Comparison of ENCODE assay signal across 16 mouse cellular contexts in the genomic region with DNA sequence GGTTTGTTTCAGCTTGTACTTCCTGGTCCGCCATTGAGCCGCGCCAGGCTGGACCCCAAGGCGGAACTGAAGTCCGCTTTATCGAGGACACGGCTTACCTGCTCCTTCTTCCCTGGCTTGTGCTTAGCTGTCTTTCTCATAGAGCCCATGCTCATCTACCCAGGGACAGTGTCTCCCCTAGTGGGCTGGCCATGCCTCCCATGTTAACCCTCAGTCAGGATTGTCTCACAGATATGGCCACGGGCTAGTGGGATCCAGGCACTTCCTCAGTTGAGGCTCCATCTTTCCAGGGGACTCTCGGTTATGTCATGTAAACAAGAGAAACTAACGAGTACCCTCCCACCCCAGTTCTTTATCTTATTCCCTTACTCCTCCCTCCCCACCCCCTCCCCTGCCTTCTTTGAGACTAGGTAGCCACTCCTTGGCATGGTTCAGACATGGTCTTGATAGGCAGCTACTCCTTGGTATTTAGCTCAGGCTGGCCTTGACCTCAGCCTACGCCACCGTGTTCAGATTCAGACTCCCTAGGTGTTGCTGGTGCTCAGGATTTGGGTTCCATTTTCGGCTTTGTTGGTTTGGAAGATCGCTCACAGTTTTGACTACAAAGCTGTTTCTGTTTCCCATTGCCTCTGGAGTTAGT. TPM values are rescaled to one million over a fixed set of nuclear protein-coding genes. Genes with fewer than 3 reads are reported as not detected.
DNase-seq lines count a peak whose midpoint lies in the region; ATAC-seq and TF ChIP-seq lines count a peak whose summit lies in the region.
"Had no signal": no experiment of that assay in that cellular context is flagged by ENCODE, and none has a peak within 500 bp of the region (broad histone marks: within the 10 kb centered on the region; RNA-seq: fewer than 3 reads in every experiment).

No protein-coding gene starts in this region.

- no peak for TF ChIP-seq EP300 in liver, embryonic 14.5 days (IDR thresholded peaks at IDR 0.05; ENCODE audit: low read depth)

- H3K4me1 ChIP-seq in heart, embryonic 12.5 days (replicated peaks), result peaks cover 25% of the 10 kb centered on the region
- peaks cover 45 to 47% of the 10 kb centered on the region in 2 experiments for H3K4me1 ChIP-seq in liver, embryonic 14.5 days (replicated peaks; ENCODE audit: control insufficient read depth in 2 of 2, insufficient read depth in 2 of 2, low read length in 1 of 2)
- H3K4me1 ChIP-seq in kidney, adult 2 months (ENCODE audit: control insufficient read depth, insufficient read depth, low read length), result no peaks in the 10 kb centered on the region
- H3K4me1 ChIP-seq: limb, embryonic 10.5 days; midbrain, embryonic 13.5 days had no signal

- peak; percentile 59; the same call in 1 of the 2 replicates for ATAC-seq in heart, embryonic 12.5 days (ENCODE audit: insufficient number of reproducible peaks, low FRiP score)
- peak; percentile 11; the same call in 1 of the 2 replicates for ATAC-seq in common myeloid progenitor, adult 5-6 weeks (replicated peaks; ENCODE audit: low read depth, poor library complexity, severe bottlenecking)
- peak; percentile 78 for ATAC-seq in liver, embryonic 14.5 days (ENCODE audit: insufficient read depth)
- ATAC-seq: midbrain, embryonic 13.5 days had no signal

- H3K9ac ChIP-seq in heart, embryonic 12.5 days, result no peak overlapping the region
- peak overlapping the region; percentile 27 for H3K9ac ChIP-seq in liver, embryonic 14.5 days (replicated peaks)
- H3K9ac ChIP-seq: midbrain, embryonic 13.5 days had no signal

- no peak overlapping the region for H3K4me3 ChIP-seq in heart, embryonic 12.5 days
- H3K4me3 ChIP-seq in liver, embryonic 14.5 days (ENCODE audit: insufficient read depth in 1 of 2, low read depth in 2 of 2, low read length in 2 of 2), result peak overlapping the region; percentile 30 to 54
- no peak overlapping the region for H3K4me3 ChIP-seq in kidney, adult 2 months (ENCODE audit: insufficient read depth, low read depth, low read length)
- H3K4me3 ChIP-seq: limb, embryonic 10.5 days; midbrain, embryonic 13.5 days had no signal

- intact Hi-C loops in heart, postnatal 10 days (cut with DNase I), result no loop called here
- intact Hi-C loops in gastrocnemius, postnatal 36 days (cut with DNase I), result no loop called here

- TF ChIP-seq POLR2A in kidney, adult 2 months (IDR thresholded peaks at IDR 0.05; ENCODE audit: low read depth, low read length), result no peak

- WGBS in heart, embryonic 12.5 days, result 86% methylated on average over 14 of the region's 14 CpGs
- WGBS in liver, embryonic 14.5 days (ENCODE audit: insufficient replicate concordance), result 58% methylated on average over 14 of the region's 14 CpGs
- 94% methylated on average over 14 of the region's 14 CpGs for WGBS in kidney, adult 2 months

- H3K9me3 ChIP-seq in heart, embryonic 12.5 days (replicated peaks), result no peaks in the 10 kb centered on the region
- no peaks in the 10 kb centered on the region for H3K9me3 ChIP-seq in liver, embryonic 14.5 days (ENCODE audit: control insufficient read depth, low read length)
- H3K9me3 ChIP-seq: limb, embryonic 10.5 days; midbrain, embryonic 13.5 days had no signal

- 0 out of 2 replicates have a peak overlapping the region, but pooled peaks have one; percentile 29 for H3K4me2 ChIP-seq in heart, embryonic 12.5 days
- peak overlapping the region; percentile 66 for H3K4me2 ChIP-seq in liver, embryonic 14.5 days (ENCODE audit: low read depth)
- H3K4me2 ChIP-seq: midbrain, embryonic 13.5 days had no signal

- H3K27me3 ChIP-seq in heart, embryonic 12.5 days (replicated peaks), result no peaks in the 10 kb centered on the region
- H3K27me3 ChIP-seq in liver, embryonic 14.5 days (ENCODE audit: control insufficient read depth, insufficient read depth, low read length), result no peaks in the 10 kb centered on the region
- no peaks in the 10 kb centered on the region for H3K27me3 ChIP-seq in kidney, adult 2 months (replicated peaks; ENCODE audit: control insufficient read depth, insufficient read depth, low read length)
- H3K27me3 ChIP-seq: midbrain, embryonic 13.5 days had no signal

- peak; percentile 50 for TF ChIP-seq CTCF in liver, embryonic 14.5 days (IDR thresholded peaks at IDR 0.05; ENCODE audit: low read depth)
- TF ChIP-seq CTCF in kidney, adult 2 months (conservative IDR thresholded peaks at IDR 0.05; ENCODE audit: insufficient read depth, insufficient read length, low read depth, low read length), result no peak

- peaks cover 66% of the 10 kb centered on the region for H3K36me3 ChIP-seq in heart, embryonic 12.5 days
- peaks cover 84% of the 10 kb centered on the region for H3K36me3 ChIP-seq in liver, embryonic 14.5 days (replicated peaks; ENCODE audit: control insufficient read depth, insufficient read depth, low read depth)
- peaks cover 1% of the 10 kb centered on the region for H3K36me3 ChIP-seq in kidney, adult 2 months (ENCODE audit: control insufficient read depth, insufficient read depth, low read length)

- no peak overlapping the region; the same call in 1 of the 2 replicates for H3K27ac ChIP-seq in heart, embryonic 12.5 days (ENCODE audit: poor library complexity, severe bottlenecking)
- H3K27ac ChIP-seq in liver, embryonic 14.5 days, result peak overlapping the region; percentile 96
- no peak overlapping the region for H3K27ac ChIP-seq in kidney, adult 2 months (ENCODE audit: insufficient read depth, low read depth, low read length)
- H3K27ac ChIP-seq: limb, embryonic 10.5 days; midbrain, embryonic 13.5 days had no signal

- DNase-seq in heart, postnatal 10 days, result no peak
- DNase-seq in A20 (ENCODE audit: low read depth, low spot score), result peak; percentile 31
- DNase-seq in liver, embryonic 14.5 days (ENCODE audit: low read depth in 3 of 3, low spot score in 3 of 3), result no peak
- no peak for DNase-seq in kidney, adult 2 months
- DNase-seq in adrenal gland, postnatal 14 days, result no peak
- no peak for DNase-seq in gastrocnemius, postnatal 36 days
- DNase-seq: cerebellum, adult 9-11 months; heart, postnatal 36 days; kidney, postnatal 25 days; layer of hippocampus, postnatal 36 days; lung, postnatal 14 days; right cerebral cortex, postnatal 25 days had no signal

RNA-seq across cellular contexts. Expression of a gene that starts 9.9 kb away (rescaled TPM):
- 70.6 and 71.8 TPM in 2 replicates for polyA plus RNA-seq in heart, embryonic 12.5 days (2016; fragmentation: Nextera tagmentation; extraction: Ambion mirVana)
- 10 to 100 TPM; 25.2 to 26.1 TPM for total RNA-seq in heart, postnatal 10 days (2021)
- total RNA-seq in common myeloid progenitor, adult 5-6 weeks (2017), result 29.1 and 42.5 TPM in 2 replicates
- polyA plus RNA-seq in liver, embryonic 14.5 days (2012; rRNA removed), result 40.8 and 45.8 TPM in 2 replicates
- polyA plus RNA-seq in liver, embryonic 14.5 days (2014; fragmentation: Nextera tagmentation; extraction: Ambion mirVana), result 49.0 and 54.7 TPM in 2 replicates
- 62.1 and 68.7 TPM in 2 replicates for polyA plus RNA-seq in kidney, adult 2 months (2012; rRNA removed)
- 62.1 and 62.6 TPM in 2 replicates for total RNA-seq in adrenal gland, postnatal 14 days (2021)
- total RNA-seq in gastrocnemius, postnatal 36 days (2021), result 1 to 10 TPM; 7.0 to 7.1 TPM

RNA-seq across cellular contexts. Expression of a gene that starts 58.4 kb away (rescaled TPM):
- 42.1 and 48.4 TPM in 2 replicates for polyA plus RNA-seq in heart, embryonic 12.5 days (2016; fragmentation: Nextera tagmentation; extraction: Ambion mirVana)
- total RNA-seq in heart, postnatal 10 days (2021), result 10 to 100 TPM; 36.6 to 40.9 TPM
- total RNA-seq in common myeloid progenitor, adult 5-6 weeks (2017), result 17.4 and 30.9 TPM in 2 replicates
- 17.2 and 30.4 TPM in 2 replicates for polyA plus RNA-seq in liver, embryonic 14.5 days (2012; rRNA removed)
- polyA plus RNA-seq in liver, embryonic 14.5 days (2014; fragmentation: Nextera tagmentation; extraction: Ambion mirVana), result 46.6 and 49.1 TPM in 2 replicates
- 18.3 and 18.7 TPM in 2 replicates for polyA plus RNA-seq in kidney, adult 2 months (2012; rRNA removed)
- 41.8 and 42.6 TPM in 2 replicates for total RNA-seq in adrenal gland, postnatal 14 days (2021)
- 10 to 100 TPM; 22.4 to 28.9 TPM for total RNA-seq in gastrocnemius, postnatal 36 days (2021)

Comparison
In these comparisons a context has a peak if more than half of its experiments do, and no peak if none do; other contexts are left out.
1. ATAC-seq: peak in every context shown above with its lines; median percentile 78 in liver, embryonic 14.5 days; 59 in heart, embryonic 12.5 days; 11 in common myeloid progenitor, adult 5-6 weeks.
2. H3K4me3 ChIP-seq: peak in liver, embryonic 14.5 days (2 of 2); none in heart, embryonic 12.5 days (single experiment) and kidney, adult 2 months (single experiment).